Mouse (Mus musculus): ENCODE measurements around the gene Slc6a20a.

DNA sequence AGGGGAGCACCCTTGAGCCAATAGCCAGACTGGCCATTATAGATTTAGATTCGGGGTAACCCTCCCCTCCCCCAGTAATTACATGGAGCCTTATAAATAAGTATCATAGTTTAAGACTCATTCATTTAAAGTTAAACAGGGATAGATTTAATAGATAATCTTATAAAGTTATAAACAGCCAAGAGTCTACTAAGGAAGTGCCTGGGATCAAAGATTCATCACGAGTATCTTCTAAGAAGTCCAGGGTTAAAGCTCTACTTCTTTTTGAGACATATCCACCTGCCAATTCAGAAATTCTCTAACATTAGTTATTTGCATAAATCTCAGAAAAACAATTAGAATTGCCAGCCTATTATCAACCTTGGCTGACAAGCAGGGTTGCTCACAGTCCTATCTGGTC lies 53.9 kb downstream of the Slc6a20a start:
- no peak for TF ChIP-seq CTCF (IDR thresholded peaks at IDR 0.05; ENCODE audit: insufficient read depth, low read length)
- TF ChIP-seq POLR2A (IDR thresholded peaks at IDR 0.05; ENCODE audit: borderline replicate concordance, extremely low read depth, low read depth, low read length): no peak

Data from lung, adult 2 months (tissue).